Mouse (Mus musculus) embryonic facial prominence, embryonic 14.5 days (tissue): Measurements from ENCODE around the gene Inhbc. TPM values are rescaled to one million over a fixed set of nuclear protein-coding genes. Genes with fewer than 3 reads are reported as not detected.

ENCODE experiments used
- ATAC-seq: fragments of 200-750 bp; cut with Nextera tagmentation; 2 replicates; pipeline ENCODE4 v1.8.0; 2017; ENCODE audit warnings: low read depth, moderate number of reproducible peaks, moderate TSS enrichment
- DNase-seq: peaks from one replicate; pipeline ENCODE4 v3.0.0-alpha.2; 2015; ENCODE audit warnings: low spot score
- H3K27ac ChIP-seq: fragments of 300-500 bp; sonication (generic); replicated peaks from 2 replicates; pipeline ENCODE4 v1.5.1; 2014; ENCODE audit warnings: low read depth, mild to moderate bottlenecking, low read length, moderate library complexity
- H3K27me3 ChIP-seq: fragments of 300-500 bp; sonication (generic); replicated peaks from 2 replicates; pipeline ENCODE4 v1.6.1; 2014; ENCODE audit warnings: low read length; ENCODE audit not compliant: control insufficient read depth, insufficient read depth
- H3K36me3 ChIP-seq: fragments of 300-500 bp; sonication (generic); 2 replicates; pipeline ENCODE4 v1.6.1; 2014; ENCODE audit warnings: low read length, mixed read lengths; ENCODE audit not compliant: control insufficient read depth, insufficient read depth
- H3K4me1 ChIP-seq: fragments of 300-500 bp; sonication (generic); 2 replicates; pipeline ENCODE4 v1.6.1; 2014; ENCODE audit warnings: antibody characterized with exemption, low read length; ENCODE audit not compliant: control insufficient read depth, insufficient read depth
- H3K4me2 ChIP-seq: fragments of 300-500 bp; sonication (generic); 2 replicates; pipeline ENCODE4 v1.6.1; 2014; ENCODE audit warnings: low read depth, mild to moderate bottlenecking, low read length, moderate library complexity, mixed read lengths
- H3K4me3 ChIP-seq: fragments of 300-500 bp; sonication (generic); 2 replicates; pipeline ENCODE4 v1.5.1; 2014; ENCODE audit warnings: low read depth, mild to moderate bottlenecking, low read length
- H3K9ac ChIP-seq: fragments of 300-500 bp; sonication (generic); 2 replicates; pipeline ENCODE4 v1.6.1; 2014; ENCODE audit warnings: low read depth, mild to moderate bottlenecking, low read length, moderate library complexity, mixed read lengths
- H3K9me3 ChIP-seq: fragments of 300-500 bp; sonication (generic); 2 replicates; pipeline ENCODE4 v1.6.1; 2016; ENCODE audit warnings: low read length; ENCODE audit not compliant: control insufficient read depth
- WGBS: fragments of 180-500 bp; shearing (Covaris S2); extraction: QIAGEN DNeasy Blood & Tissue Kit; methylation state at CpG from one replicate; pipeline ENCODE4 v1.1.7; 2014; 5-methylcytosine and 5-hydroxymethylcytosine counted together
- polyA plus RNA-seq: library from polyadenylated mRNA; unstranded; fragments of >200 nt; fragmentation: Nextera tagmentation; extraction: Ambion mirVana; gene quantifications from 2 replicates; pipeline ENCODE4 v1.2.1, GENCODE M21; 2014

The Inhbc gene
- polyA plus RNA-seq, 1 experiment from 2014 or later = not detected

DNA sequence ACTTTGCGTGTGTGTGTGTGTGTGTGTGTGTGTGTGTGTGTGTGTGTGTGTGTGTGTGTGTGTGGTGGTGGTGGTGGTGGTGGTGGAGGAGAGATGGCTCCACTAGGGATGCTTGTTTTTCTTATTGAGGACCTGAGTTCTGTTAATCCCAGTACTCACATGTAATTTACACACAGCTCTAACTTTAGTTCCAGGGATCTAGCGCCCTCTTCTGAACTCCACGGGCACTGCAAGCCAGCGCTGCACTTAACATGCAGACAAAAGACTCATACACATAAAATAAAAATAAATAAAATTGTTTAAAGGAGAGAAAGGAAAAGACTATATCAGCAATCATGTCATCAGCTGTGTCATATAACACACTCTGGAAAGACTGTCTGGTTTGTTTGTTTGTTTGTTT, 21.3 kb downstream of the Inhbc start:
- WGBS = 70% methylated on average over 4 of the region's 4 CpGs
- no peaks in the 10 kb centered on the region for H3K36me3 ChIP-seq
- no peak overlapping the region for H3K27ac ChIP-seq
- H3K4me2 ChIP-seq = no peak overlapping the region
- ATAC-seq = no peak
- no peak overlapping the region for H3K4me3 ChIP-seq
- no peaks in the 10 kb centered on the region for H3K9me3 ChIP-seq
- DNase-seq = no peak
- H3K27me3 ChIP-seq = no peaks in the 10 kb centered on the region
- H3K4me1 ChIP-seq = peaks cover 6% of the 10 kb centered on the region; the same call in 1 of the 2 replicates
- H3K9ac ChIP-seq = no peak overlapping the region

GRCm38 (mm10) chr10:127346173-127346572, 24.1 kb downstream of the Inhbc start:
- H3K9ac ChIP-seq = no peak overlapping the region
- no peak for ATAC-seq
- no peak overlapping the region for H3K4me2 ChIP-seq
- no peak overlapping the region for H3K4me3 ChIP-seq
- 85% methylated on average over 3 of the region's 3 CpGs for WGBS
- H3K36me3 ChIP-seq = no peaks in the 10 kb centered on the region
- H3K4me1 ChIP-seq = peaks cover 6% of the 10 kb centered on the region; the same call in 1 of the 2 replicates
- no peaks in the 10 kb centered on the region for H3K9me3 ChIP-seq
- H3K27ac ChIP-seq = no peak overlapping the region
- H3K27me3 ChIP-seq = no peaks in the 10 kb centered on the region; the same call in 1 of the 2 replicates
- no peak for DNase-seq

DNA sequence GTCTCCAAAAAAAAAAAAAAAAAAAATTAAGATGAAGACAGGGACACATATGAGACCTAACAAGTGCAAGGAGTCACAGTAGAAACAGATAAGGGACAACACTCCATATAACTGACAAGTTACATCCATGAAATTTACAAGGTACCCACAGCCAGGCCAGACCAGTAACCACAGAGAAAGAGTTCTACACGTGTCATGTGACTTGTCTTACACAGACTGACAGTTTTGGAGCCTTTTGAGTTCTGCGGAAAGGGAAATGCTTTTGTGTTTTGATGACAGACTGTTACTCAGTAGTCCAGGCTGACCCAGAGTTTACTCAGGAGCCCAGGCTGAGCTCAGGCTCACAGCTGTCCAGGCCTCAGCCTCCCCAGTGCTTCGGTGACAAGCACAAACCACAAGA, 27.2 kb downstream of the Inhbc start:
- DNase-seq = no peak
- Histone ChIP-seq H3K27ac (no peak overlapping the region), H3K27me3 (no peaks in the 10 kb centered on the region; the same call in 1 of the 2 replicates), H3K4me3 (no peak overlapping the region), H3K9me3 (no peaks in the 10 kb centered on the region), H3K4me1 (no peaks in the 10 kb centered on the region), H3K9ac (no peak overlapping the region), H3K36me3 (0 out of 2 replicates have a peak, but pooled peaks cover 3% of the 10 kb centered on the region), H3K4me2 (no peak overlapping the region)
- no peak for ATAC-seq
- 55% methylated on average over 3 of the region's 3 CpGs for WGBS

- Histone ChIP-seq H3K4me3 (peak within 1 kb of the TSS; percentile 61), H3K9me3 (no peaks in the 10 kb centered on the region), H3K27ac (peak within 1 kb of the TSS; percentile 98), H3K27me3 (no peaks in the 10 kb centered on the region; the same call in 1 of the 2 replicates), H3K4me1 (no peaks in the 10 kb centered on the region), H3K4me2 (peak within 1 kb of the TSS; percentile 87), H3K36me3 (peaks cover 12% of the 10 kb centered on the region), H3K9ac (peak within 1 kb of the TSS; percentile 63)
- WGBS = under 1% methylated on average over 29 of the region's 29 CpGs
- ATAC-seq = peak; percentile 53
- peak; percentile 93 for DNase-seq
Observed at GRCm38 (mm10) chr10:127341891-127342639, 28.2 kb downstream of the Inhbc start, which contains the start of gene Gli1. TSS of gene Gli1 (minus strand) at chr10:127341974.

GRCm38 (mm10) chr10:127341360-127341690, 28.9 kb downstream of the Inhbc start:
- H3K36me3 ChIP-seq = peaks cover 19% of the 10 kb centered on the region
- no peaks in the 10 kb centered on the region for H3K9me3 ChIP-seq
- WGBS = 0% methylated on average over 2 of the region's 11 CpGs
- H3K4me2 ChIP-seq = peak overlapping the region; percentile 87
- no peaks in the 10 kb centered on the region; the same call in 1 of the 2 replicates for H3K27me3 ChIP-seq
- H3K4me3 ChIP-seq = peak overlapping the region; percentile 61
- no peak for DNase-seq
- peak overlapping the region; percentile 98 for H3K27ac ChIP-seq
- ATAC-seq = no peak
- no peaks in the 10 kb centered on the region for H3K4me1 ChIP-seq
- H3K9ac ChIP-seq = peak overlapping the region; percentile 63

- ATAC-seq (no peak), DNase-seq (peak; percentile 73)
- peak overlapping the region; percentile 61 for H3K4me3 ChIP-seq
- H3K27me3 ChIP-seq = no peaks in the 10 kb centered on the region; the same call in 1 of the 2 replicates
- peaks cover 23% of the 10 kb centered on the region for H3K36me3 ChIP-seq
- WGBS = under 1% methylated on average over 23 of the region's 27 CpGs
- no peaks in the 10 kb centered on the region for H3K9me3 ChIP-seq
- peak overlapping the region; percentile 87 for H3K4me2 ChIP-seq
- H3K27ac ChIP-seq = peak overlapping the region; percentile 98
- H3K9ac ChIP-seq = peak overlapping the region; percentile 63
- H3K4me1 ChIP-seq = no peaks in the 10 kb centered on the region
Observed at GRCm38 (mm10) chr10:127340577-127341359, 29.5 kb downstream of the Inhbc start.

DNA sequence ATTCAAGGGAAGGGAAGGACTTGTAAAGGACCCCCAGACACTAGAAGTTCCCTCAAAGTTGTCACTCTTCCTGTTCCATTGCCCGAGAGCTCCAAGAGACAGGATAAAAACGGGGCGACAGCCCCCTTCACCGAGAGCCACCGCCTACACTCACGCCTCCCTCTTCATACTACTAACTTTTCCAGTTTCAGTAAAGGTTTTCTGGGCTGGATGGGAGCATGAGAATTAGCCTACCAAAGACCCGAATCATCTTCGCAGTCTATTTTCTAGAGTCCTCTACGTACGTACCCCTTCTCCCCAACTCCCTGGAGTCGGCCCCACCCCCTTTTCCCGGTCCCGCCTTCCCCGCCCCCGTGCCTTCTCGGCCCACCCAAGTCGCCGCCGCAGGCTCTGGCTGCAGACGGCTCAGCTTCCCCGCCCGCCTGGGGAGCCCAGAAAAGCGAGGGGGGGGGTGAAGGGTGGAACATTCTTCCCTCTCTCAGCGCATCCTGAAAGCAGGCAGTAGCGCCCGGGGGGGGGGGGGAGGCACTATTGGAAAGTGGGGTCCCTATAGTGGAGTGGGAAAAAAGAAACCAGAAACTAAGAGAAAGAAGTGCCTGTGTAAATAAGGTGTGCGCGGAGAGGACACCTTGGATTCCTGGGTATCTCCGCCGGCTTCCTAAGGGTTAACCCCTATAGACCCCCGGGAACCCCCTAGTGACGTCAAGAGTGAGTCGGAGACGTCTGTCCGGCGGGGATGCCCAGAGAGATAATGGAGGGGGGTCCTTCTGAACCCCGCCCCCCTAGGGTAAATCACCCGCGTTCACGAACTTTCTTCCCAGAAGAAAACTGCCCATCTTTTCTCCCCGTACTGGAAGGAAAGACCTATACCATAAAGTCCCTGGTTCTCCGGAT, 30.3 kb downstream of the Inhbc start:
- ATAC-seq = peak; percentile 54
- Histone ChIP-seq H3K36me3 (peaks cover 29% of the 10 kb centered on the region), H3K27me3 (no peaks in the 10 kb centered on the region; the same call in 1 of the 2 replicates), H3K27ac (peak overlapping the region; percentile 98), H3K4me3 (peak overlapping the region; percentile 61), H3K4me1 (no peaks in the 10 kb centered on the region), H3K4me2 (peak overlapping the region; percentile 87), H3K9ac (peak overlapping the region; percentile 63), H3K9me3 (no peaks in the 10 kb centered on the region)
- WGBS = under 1% methylated on average over 36 of the region's 42 CpGs
- peak; percentile 92 for DNase-seq
